Mouse (Mus musculus) colon, adult 2 months (tissue): ENCODE measurements around the gene Fut1. TPM values are rescaled to one million over a fixed set of nuclear protein-coding genes. Genes with fewer than 3 reads are reported as not detected.

Experiments used
- polyA plus RNA-seq: library from polyadenylated mRNA; depleted of rRNA; stranded (reverse); fragments of >200 nt; gene quantifications from 2 replicates; pipeline ENCODE4 v1.2.3, GENCODE M21; 2012; rRNA removed

The Fut1 gene
- polyA plus RNA-seq: 1.8 and 2.4 TPM in 2 replicates

GRCm38 (mm10) chr7:45617042-45617695 lies at the start of gene Fut1:
Gene Fut1, plus strand, starts transcription at chr7:45617289.

GRCm38 (mm10) chr7:45570103-45570741 lies 46.9 kb upstream of the Fut1 start, which contains the start of gene Bcat2:
Gene Bcat2, plus strand, starts transcription at chr7:45570153.

GRCm38 (mm10) chr7:45621443-45621842 lies 4.4 kb downstream of the Fut1 start, which contains the start of gene Izumo1:
Gene Izumo1, plus strand, starts transcription at chr7:45621811.

GRCm38 (mm10) chr7:45627261-45627660 lies 10.2 kb downstream of the Fut1 start, which contains the start of gene Rasip1:
Gene Rasip1, plus strand, starts transcription at chr7:45627488.

GRCm38 (mm10) chr7:45639561-45640027 lies 22.5 kb downstream of the Fut1 start, which contains the start of gene Mamstr:
Gene Mamstr, plus strand, starts transcription at chr7:45639977.

GRCm38 (mm10) chr7:45666161-45666560 lies 49.1 kb downstream of the Fut1 start, which contains the start of gene Fut2:
Gene Fut2, minus strand, starts transcription at chr7:45666394.

Other genes starting within 250 kb of the Fut1 start
- gene Lin7b, start 246.7 kb upstream of the Fut1 start, polyA plus RNA-seq: 4.7 and 8.2 TPM in 2 replicates
- 207 and 209 TPM in 2 replicates for gene Snrnp70, start 221.5 kb upstream of the Fut1 start, polyA plus RNA-seq
- gene Kcna7, start 211.6 kb upstream of the Fut1 start, polyA plus RNA-seq: 0.08 and 0.09 TPM in 2 replicates
- gene Ntf5, start 203.6 kb upstream of the Fut1 start, polyA plus RNA-seq: 0.21 and 0.22 TPM in 2 replicates
- not detected in 2 replicates for gene Lhb, start 196.5 kb upstream of the Fut1 start, polyA plus RNA-seq
- gene Gys1, start 182.4 kb upstream of the Fut1 start, polyA plus RNA-seq: 33.2 and 35.8 TPM in 2 replicates
- 65.6 and 70.4 TPM in 2 replicates for gene Ruvbl2, start 179.2 kb upstream of the Fut1 start, polyA plus RNA-seq
- gene Ftl1, start 157.4 kb upstream of the Fut1 start, polyA plus RNA-seq: 2,990 and 3,309 TPM in 2 replicates
- 109 and 142 TPM in 2 replicates for gene Bax, start 150.4 kb upstream of the Fut1 start, polyA plus RNA-seq
- gene Tulp2, start 135.4 kb upstream of the Fut1 start, polyA plus RNA-seq: 0.12 and 0.19 TPM in 2 replicates
- 0.57 TPM in 1 of 2 replicates, not detected in the other for gene Gm45808, start 130.5 kb upstream of the Fut1 start, polyA plus RNA-seq
- 0.93 and 0.98 TPM in 2 replicates for gene Dhdh, start 128.5 kb upstream of the Fut1 start, polyA plus RNA-seq
- gene Nucb1, start 106.9 kb upstream of the Fut1 start, polyA plus RNA-seq: 833 and 896 TPM in 2 replicates
- 27.9 and 31.0 TPM in 2 replicates for gene Ppp1r15a, start 91.0 kb upstream of the Fut1 start, polyA plus RNA-seq
- 9.0 and 9.3 TPM in 2 replicates for gene Plekha4, start 91.0 kb upstream of the Fut1 start, polyA plus RNA-seq
- 4.5 and 7.4 TPM in 2 replicates for gene Hsd17b14, start 62.4 kb upstream of the Fut1 start, polyA plus RNA-seq
- 55.8 and 58.0 TPM in 2 replicates for gene Bcat2, start 47.1 kb upstream of the Fut1 start, polyA plus RNA-seq
- 0.16 and 0.57 TPM in 2 replicates for gene Fgf21, start 1.8 kb upstream of the Fut1 start, polyA plus RNA-seq
- 0.23 and 0.32 TPM in 2 replicates for gene Izumo1, start 4.5 kb downstream of the Fut1 start, polyA plus RNA-seq
- gene Rasip1, start 10.2 kb downstream of the Fut1 start, polyA plus RNA-seq: 8.1 and 12.7 TPM in 2 replicates
- gene Mamstr, start 22.7 kb downstream of the Fut1 start, polyA plus RNA-seq: 1.3 and 2.5 TPM in 2 replicates
- 145 and 187 TPM in 2 replicates for gene Fut2, start 49.1 kb downstream of the Fut1 start, polyA plus RNA-seq
- gene Ntn5, start 66.7 kb downstream of the Fut1 start, polyA plus RNA-seq: 5.1 and 17.7 TPM in 2 replicates
- 0.63 and 0.67 TPM in 2 replicates for gene Sec1, start 77.1 kb downstream of the Fut1 start, polyA plus RNA-seq
- gene Car11, start 82.6 kb downstream of the Fut1 start, polyA plus RNA-seq: 9.5 and 19.2 TPM in 2 replicates
- gene Dbp, start 87.8 kb downstream of the Fut1 start, polyA plus RNA-seq: 29.4 and 35.9 TPM in 2 replicates
- gene Rpl18, start 98.2 kb downstream of the Fut1 start, polyA plus RNA-seq: 2,262 and 2,660 TPM in 2 replicates
- 113 and 134 TPM in 2 replicates for gene Sphk2, start 100.7 kb downstream of the Fut1 start, polyA plus RNA-seq
- gene Fam83e, start 103.9 kb downstream of the Fut1 start, polyA plus RNA-seq: 572 and 657 TPM in 2 replicates
- gene Spaca4, start 108.5 kb downstream of the Fut1 start, polyA plus RNA-seq: 0.24 and 0.36 TPM in 2 replicates
- gene Lmtk3, start 166.4 kb downstream of the Fut1 start, polyA plus RNA-seq: 5.0 and 6.1 TPM in 2 replicates
- 36.4 and 39.2 TPM in 2 replicates for gene Sult2b1, start 167.4 kb downstream of the Fut1 start, polyA plus RNA-seq
- gene Cyth2, start 197.3 kb downstream of the Fut1 start, polyA plus RNA-seq: 58.1 and 61.0 TPM in 2 replicates
- 0.20 and 0.43 TPM in 2 replicates for gene Kcnj14, start 207.5 kb downstream of the Fut1 start, polyA plus RNA-seq
- gene Grwd1, start 213.7 kb downstream of the Fut1 start, polyA plus RNA-seq: 10.6 and 12.5 TPM in 2 replicates